Mouse (Mus musculus) midbrain, embryonic 12.5 days (tissue): ENCODE results near the gene Fubp3. TPM values are rescaled to one million over a fixed set of nuclear protein-coding genes. Genes with fewer than 3 reads are reported as not detected.
A peak's percentile ranks its signal among the peaks of the same experiment; 100 is the strongest.
"Not testable (repeated sequence)": the region's sequence is repeated elsewhere in the genome, so short reads cannot be mapped to it uniquely, and the experiment has no call there.

Experiments
- ATAC-seq: fragments of 200-750 bp; cut with Nextera tagmentation; 2 replicates; pipeline ENCODE4 v1.8.0; 2017; ENCODE audit warnings: low read depth, moderate TSS enrichment, moderate library complexity; ENCODE audit not compliant: low FRiP score
- H3K27ac ChIP-seq: fragments of 300-500 bp; sonication (generic); replicated peaks from 2 replicates; pipeline ENCODE4 v1.5.1; 2016; ENCODE audit warnings: mild to moderate bottlenecking
- H3K27me3 ChIP-seq: fragments of 300-500 bp; sonication (generic); 2 replicates; pipeline ENCODE4 v1.6.1; 2016; ENCODE audit warnings: mild to moderate bottlenecking
- H3K36me3 ChIP-seq: fragments of 300-500 bp; sonication (generic); 2 replicates; pipeline ENCODE4 v1.6.1; 2016
- H3K4me1 ChIP-seq: fragments of 300-500 bp; sonication (generic); 2 replicates; pipeline ENCODE4 v1.6.1; 2016
- H3K4me2 ChIP-seq: fragments of 300-500 bp; sonication (generic); replicated peaks from 2 replicates; pipeline ENCODE4 v1.6.1; 2016; ENCODE audit warnings: mild to moderate bottlenecking, moderate library complexity
- H3K4me3 ChIP-seq: fragments of 300-500 bp; sonication (generic); 2 replicates; pipeline ENCODE4 v1.5.1; 2016; ENCODE audit warnings: mild to moderate bottlenecking
- H3K9ac ChIP-seq: fragments of 300-500 bp; sonication (generic); replicated peaks from 2 replicates; pipeline ENCODE4 v1.6.1; 2016; ENCODE audit warnings: mild to moderate bottlenecking, moderate library complexity
- H3K9me3 ChIP-seq: fragments of 300-500 bp; sonication (generic); 2 replicates; pipeline ENCODE4 v1.6.1; 2016; ENCODE audit warnings: mild to moderate bottlenecking
- WGBS: fragments of 180-500 bp; shearing (Covaris S2); methylation state at CpG from one replicate; pipeline ENCODE4 v1.1.7; 2016; 5-methylcytosine and 5-hydroxymethylcytosine counted together
- polyA plus RNA-seq: library from polyadenylated mRNA; unstranded; fragments of >200 nt; fragmentation: Nextera tagmentation; extraction: Ambion mirVana; gene quantifications from 2 replicates; pipeline ENCODE4 v1.2.1, GENCODE M21; 2016

The Fubp3 gene
- 87.9 and 88.0 TPM in 2 replicates for polyA plus RNA-seq

GRCm38 (mm10) chr2:31572051-31572914 is at the start of gene Fubp3:
Gene Fubp3, plus strand, starts transcription at chr2:31572651.
- Histone ChIP-seq H3K4me2 (peak within 1 kb of the TSS; percentile 73), H3K9ac (peak within 1 kb of the TSS; percentile 99)
- WGBS, result 2% methylated on average over 48 of the region's 51 CpGs

GRCm38 (mm10) chr2:31524641-31525040 is 47.8 kb upstream of the Fubp3 start:
- 81% methylated on average over 5 of the region's 5 CpGs for WGBS
- Histone ChIP-seq H3K9me3 (no peaks in the 10 kb centered on the region), H3K4me3 (no peak overlapping the region), H3K9ac (no peak overlapping the region), H3K27ac (no peak overlapping the region), H3K36me3 (no peaks in the 10 kb centered on the region), H3K4me2 (no peak overlapping the region), H3K27me3 (peaks cover 68% of the 10 kb centered on the region), H3K4me1 (0 out of 2 replicates have a peak, but pooled peaks cover 9% of the 10 kb centered on the region)
- no peak for ATAC-seq

More at GRCm38 (mm10) chr2:31572051-31572914, at the start of gene Fubp3:
- H3K27ac ChIP-seq, result peak within 1 kb of the TSS; percentile 86
- H3K27me3 ChIP-seq, result peaks cover 12% of the 10 kb centered on the region
- H3K4me3 ChIP-seq, result peak within 1 kb of the TSS; percentile 100
- no peaks in the 10 kb centered on the region for H3K9me3 ChIP-seq
- ATAC-seq, result peak; percentile 97
- H3K4me1 ChIP-seq, result peaks cover 16% of the 10 kb centered on the region
- peaks cover 11% of the 10 kb centered on the region; the same call in 1 of the 2 replicates for H3K36me3 ChIP-seq

GRCm38 (mm10) chr2:31525778-31526177 is 46.7 kb upstream of the Fubp3 start:
- H3K9me3 ChIP-seq, result no peaks in the 10 kb centered on the region
- no peak overlapping the region for H3K9ac ChIP-seq
- peaks cover 64% of the 10 kb centered on the region for H3K27me3 ChIP-seq
- 17% methylated on average over 10 of the region's 10 CpGs for WGBS
- no peak for ATAC-seq
- H3K4me1 ChIP-seq, result 0 out of 2 replicates have a peak, but pooled peaks cover 9% of the 10 kb centered on the region
- no peak overlapping the region for H3K4me2 ChIP-seq
- no peaks in the 10 kb centered on the region for H3K36me3 ChIP-seq
- no peak overlapping the region for H3K4me3 ChIP-seq
- no peak overlapping the region for H3K27ac ChIP-seq

GRCm38 (mm10) chr2:31530201-31530600 is 42.2 kb upstream of the Fubp3 start:
- H3K9ac ChIP-seq, result no peak overlapping the region
- no peak overlapping the region for H3K27ac ChIP-seq
- H3K36me3 ChIP-seq, result no peaks in the 10 kb centered on the region
- H3K4me3 ChIP-seq, result no peak overlapping the region
- WGBS, result 71% methylated on average over 5 of the region's 5 CpGs
- H3K4me2 ChIP-seq, result no peak overlapping the region
- 0 out of 2 replicates have a peak, but pooled peaks cover 9% of the 10 kb centered on the region for H3K4me1 ChIP-seq
- no peak for ATAC-seq
- peaks cover 56% of the 10 kb centered on the region for H3K27me3 ChIP-seq
- no peaks in the 10 kb centered on the region for H3K9me3 ChIP-seq

DNA sequence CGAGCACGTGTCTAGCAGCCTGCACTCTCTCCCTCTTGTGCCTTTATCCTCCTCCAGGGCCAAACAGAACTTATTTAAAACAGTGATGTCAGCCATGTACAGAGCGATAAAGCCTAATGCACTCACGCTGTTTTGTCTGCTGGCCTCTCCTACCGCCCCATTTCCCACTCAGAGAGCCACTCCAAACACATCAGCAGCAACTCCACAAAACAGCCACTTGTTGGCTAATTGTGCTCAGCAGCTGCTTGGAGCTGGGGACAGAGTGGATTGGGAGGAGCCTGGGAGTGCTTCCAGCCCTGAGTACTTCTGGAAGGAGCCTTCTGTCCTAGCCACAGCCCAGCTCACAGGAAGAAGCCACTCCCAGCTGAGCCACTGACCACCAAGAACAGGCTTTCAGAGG is 35.4 kb upstream of the Fubp3 start:
- ATAC-seq, result no peak
- no peak overlapping the region for H3K27ac ChIP-seq
- peaks cover 45% of the 10 kb centered on the region for H3K27me3 ChIP-seq
- no peaks in the 10 kb centered on the region for H3K4me1 ChIP-seq
- no peak overlapping the region for H3K4me3 ChIP-seq
- peaks cover 2% of the 10 kb centered on the region; the same call in 1 of the 2 replicates for H3K9me3 ChIP-seq
- H3K36me3 ChIP-seq, result no peaks in the 10 kb centered on the region
- no peak overlapping the region for H3K9ac ChIP-seq
- no peak overlapping the region for H3K4me2 ChIP-seq
- WGBS, result 71% methylated on average over 5 of the region's 5 CpGs

DNA sequence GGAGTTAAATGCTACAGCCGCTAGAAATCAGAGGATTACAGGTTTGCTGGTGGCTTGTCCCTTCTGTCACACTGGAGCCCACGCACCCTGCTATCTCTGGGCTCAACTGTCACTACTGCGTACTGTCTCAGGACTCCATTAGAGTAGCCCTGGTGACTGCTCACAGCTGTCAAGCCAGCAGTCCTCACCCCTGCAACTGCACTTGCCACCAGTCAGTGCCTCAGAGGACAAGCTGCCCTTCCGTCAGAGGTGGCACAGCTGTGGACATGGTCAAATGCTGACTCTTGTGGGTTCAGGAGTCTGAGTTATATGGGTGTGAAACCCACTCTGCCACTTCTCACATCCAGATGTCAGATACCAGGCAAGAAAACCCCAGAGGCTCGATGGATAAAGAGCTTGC is 33.7 kb upstream of the Fubp3 start:
- ATAC-seq, result no peak
- H3K9me3 ChIP-seq, result peaks cover 2% of the 10 kb centered on the region; the same call in 1 of the 2 replicates
- H3K4me2 ChIP-seq, result no peak overlapping the region
- no peak overlapping the region for H3K9ac ChIP-seq
- H3K36me3 ChIP-seq, result no peaks in the 10 kb centered on the region
- H3K4me1 ChIP-seq, result 0 out of 2 replicates have a peak, but pooled peaks cover 2% of the 10 kb centered on the region
- H3K4me3 ChIP-seq, result no peak overlapping the region
- WGBS, result 77% methylated on average over 5 of the region's 5 CpGs
- H3K27me3 ChIP-seq, result peaks cover 50% of the 10 kb centered on the region
- H3K27ac ChIP-seq, result no peak overlapping the region

GRCm38 (mm10) chr2:31541581-31541980 is 30.9 kb upstream of the Fubp3 start:
- WGBS, result 90% methylated on average over 5 of the region's 5 CpGs
- peaks cover 56% of the 10 kb centered on the region for H3K27me3 ChIP-seq
- H3K4me3 ChIP-seq, result no peak overlapping the region
- 0 out of 2 replicates have a peak, but pooled peaks cover 5% of the 10 kb centered on the region for H3K4me1 ChIP-seq
- no peak overlapping the region for H3K9ac ChIP-seq
- H3K27ac ChIP-seq, result no peak overlapping the region
- no peaks in the 10 kb centered on the region for H3K36me3 ChIP-seq
- ATAC-seq, result no peak
- H3K9me3 ChIP-seq, result peaks cover 2% of the 10 kb centered on the region; the same call in 1 of the 2 replicates
- no peak overlapping the region for H3K4me2 ChIP-seq

DNA sequence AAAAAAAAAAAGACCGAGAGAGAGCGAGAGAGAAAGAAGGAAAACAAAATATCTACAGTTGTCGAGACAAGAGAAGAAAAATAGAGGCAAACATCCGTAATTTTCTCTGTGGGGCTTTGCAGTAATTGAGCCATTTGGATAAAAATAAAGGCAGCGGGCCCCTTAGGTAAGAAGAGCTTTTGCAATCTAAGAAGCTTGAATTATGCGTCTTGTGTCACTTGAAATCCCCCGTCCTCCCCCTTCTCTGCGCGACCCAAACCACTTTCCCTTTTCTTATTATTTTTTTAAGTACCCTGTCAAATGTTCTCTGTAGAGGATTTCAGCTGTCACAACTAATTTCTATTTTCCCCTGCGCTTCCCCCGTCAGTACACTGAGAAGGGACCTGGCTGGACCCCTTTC is 24.7 kb upstream of the Fubp3 start:
- no peak overlapping the region for H3K27ac ChIP-seq
- peaks cover 53% of the 10 kb centered on the region for H3K27me3 ChIP-seq
- ATAC-seq, result no peak
- no peaks in the 10 kb centered on the region for H3K36me3 ChIP-seq
- H3K9ac ChIP-seq, result no peak overlapping the region; the same call in 1 of the 2 replicates
- H3K9me3 ChIP-seq, result no peaks in the 10 kb centered on the region
- H3K4me1 ChIP-seq, result peaks cover 12% of the 10 kb centered on the region
- WGBS, result 58% methylated on average over 11 of the region's 11 CpGs
- no peak overlapping the region for H3K4me3 ChIP-seq
- H3K4me2 ChIP-seq, result no peak overlapping the region

- Histone ChIP-seq H3K36me3 (no peaks in the 10 kb centered on the region), H3K9me3 (peaks cover 3% of the 10 kb centered on the region; the same call in 1 of the 2 replicates), H3K9ac (no peak overlapping the region), H3K4me1 (peaks cover 9% of the 10 kb centered on the region), H3K4me2 (no peak overlapping the region), H3K4me3 (no peak overlapping the region), H3K27me3 (peaks cover 36% of the 10 kb centered on the region), H3K27ac (no peak overlapping the region)
- no peak for ATAC-seq
- 86% methylated on average over 3 of the region's 3 CpGs for WGBS
These were observed 21.9 kb upstream of the Fubp3 start for GRCm38 (mm10) chr2:31550503-31550902.

DNA sequence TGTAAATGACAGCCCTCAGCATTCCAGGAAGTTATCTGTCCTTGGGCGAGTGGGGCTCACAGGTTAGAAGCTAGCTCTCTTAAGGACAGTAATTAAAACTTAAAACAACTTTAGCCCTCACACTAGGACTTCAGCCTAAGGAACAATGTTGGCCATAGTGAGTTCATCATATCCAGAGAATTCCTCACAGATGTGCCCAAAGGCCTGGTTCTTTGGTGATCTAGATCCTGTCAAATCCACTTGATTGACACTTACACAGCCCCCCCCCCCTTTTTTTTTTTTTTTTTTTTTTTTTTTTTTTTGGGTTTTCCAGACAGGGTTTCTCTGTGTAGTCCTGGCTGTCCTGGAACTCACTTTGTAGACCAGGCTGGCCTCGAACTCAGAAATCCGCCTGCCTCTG is 21.1 kb upstream of the Fubp3 start:
- Histone ChIP-seq H3K27me3 (peaks cover 27% of the 10 kb centered on the region), H3K4me1 (peaks cover 11% of the 10 kb centered on the region)
- H3K4me3 ChIP-seq, H3K9ac ChIP-seq, H3K4me2 ChIP-seq, H3K36me3 ChIP-seq, H3K27ac ChIP-seq, H3K9me3 ChIP-seq, ATAC-seq: not testable (repeated sequence)
- WGBS, result 97% methylated on average over 3 of the region's 3 CpGs

DNA sequence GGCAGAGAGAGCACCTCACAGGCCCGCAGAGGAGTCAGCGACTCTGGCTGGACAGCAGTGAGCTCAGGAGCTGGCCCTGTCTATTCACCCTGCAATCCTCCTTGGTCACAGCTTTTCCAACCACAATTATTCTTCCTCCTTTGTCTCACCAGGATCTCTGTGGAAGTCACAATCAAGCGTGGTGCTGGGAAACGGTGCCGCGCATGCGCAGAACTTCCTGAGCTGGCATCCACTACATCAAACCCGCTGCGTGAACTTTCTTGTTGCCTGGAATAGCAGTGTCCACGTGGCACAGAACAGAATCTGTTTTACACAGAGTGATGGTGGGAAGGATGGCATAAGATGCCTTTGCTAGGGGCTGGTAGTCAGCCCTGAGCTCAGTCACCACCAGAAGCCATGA is 20.5 kb upstream of the Fubp3 start:
- Histone ChIP-seq H3K27ac (no peak overlapping the region), H3K27me3 (peaks cover 21% of the 10 kb centered on the region), H3K4me2 (no peak overlapping the region), H3K9ac (no peak overlapping the region), H3K36me3 (no peaks in the 10 kb centered on the region), H3K4me1 (peaks cover 12% of the 10 kb centered on the region), H3K4me3 (no peak overlapping the region), H3K9me3 (peaks cover 3% of the 10 kb centered on the region; the same call in 1 of the 2 replicates)
- 90% methylated on average over 10 of the region's 10 CpGs for WGBS
- ATAC-seq, result no peak

GRCm38 (mm10) chr2:31554619-31555018 is 17.8 kb upstream of the Fubp3 start:
- Histone ChIP-seq H3K27ac (no peak overlapping the region), H3K9ac (no peak overlapping the region), H3K9me3 (peaks cover 3% of the 10 kb centered on the region; the same call in 1 of the 2 replicates), H3K4me1 (peaks cover 3% of the 10 kb centered on the region; the same call in 1 of the 2 replicates), H3K4me3 (no peak overlapping the region), H3K27me3 (peaks cover 16% of the 10 kb centered on the region), H3K4me2 (no peak overlapping the region), H3K36me3 (no peaks in the 10 kb centered on the region)
- WGBS, result 82% methylated on average over 5 of the region's 5 CpGs
- ATAC-seq, result no peak
